Mouse (Mus musculus): Measurements from ENCODE around the gene Oaz1. TPM values are rescaled to one million over a fixed set of nuclear protein-coding genes. Genes with fewer than 3 reads are reported as not detected.

Oaz1 gene
- polyA plus RNA-seq, 1 experiment = 672 TPM

GRCm38 (mm10) chr10:80871581-80871980 is 45.1 kb downstream of the Oaz1 start, which contains the start of gene Tmprss9:
Gene Tmprss9, plus strand, starts transcription at chr10:80871848.
- H3K4me3 ChIP-seq (replicated peaks; ENCODE audit: control insufficient read depth, low read depth, low read length) = no peak within 1 kb of the TSS
- no peaks in the 10 kb centered on the region for H3K4me1 ChIP-seq (ENCODE audit: control insufficient read depth, insufficient read depth, low read length)
- WGBS = 33% methylated on average over 9 of the region's 9 CpGs
- no peak within 1 kb of the TSS for H3K27ac ChIP-seq (ENCODE audit: control insufficient read depth, insufficient read depth, low read depth, low read length, poor library complexity)
- TF ChIP-seq POLR2A (IDR thresholded peaks at IDR 0.05; ENCODE audit: borderline replicate concordance, control insufficient read depth, low read depth, low read length) = no peak
- TF ChIP-seq CTCF (IDR thresholded peaks at IDR 0.05; ENCODE audit: control insufficient read depth, insufficient read depth, low read length) = no peak

- WGBS = 89% methylated on average over 9 of the region's 9 CpGs
- TF ChIP-seq POLR2A (IDR thresholded peaks at IDR 0.05; ENCODE audit: borderline replicate concordance, control insufficient read depth, low read depth, low read length) (no peak), CTCF (IDR thresholded peaks at IDR 0.05; ENCODE audit: control insufficient read depth, insufficient read depth, low read length) (no peak)
- Histone ChIP-seq H3K27ac (ENCODE audit: control insufficient read depth, insufficient read depth, low read depth, low read length, poor library complexity) (no peak overlapping the region), H3K4me1 (ENCODE audit: control insufficient read depth, insufficient read depth, low read length) (no peaks in the 10 kb centered on the region; the same call in 1 of the 2 replicates), H3K4me3 (replicated peaks; ENCODE audit: control insufficient read depth, low read depth, low read length) (no peak overlapping the region)
These were observed 47.6 kb downstream of the Oaz1 start for GRCm38 (mm10) chr10:80874035-80874434.

- Histone ChIP-seq H3K4me3 (replicated peaks; ENCODE audit: control insufficient read depth, low read depth, low read length) (no peak overlapping the region), H3K4me1 (ENCODE audit: control insufficient read depth, insufficient read depth, low read length) (peaks cover 2% of the 10 kb centered on the region; the same call in 1 of the 2 replicates), H3K27ac (ENCODE audit: control insufficient read depth, insufficient read depth, low read depth, low read length, poor library complexity) (no peak overlapping the region)
- WGBS = 26% methylated on average over 5 of the region's 5 CpGs
- TF ChIP-seq POLR2A (IDR thresholded peaks at IDR 0.05; ENCODE audit: borderline replicate concordance, control insufficient read depth, low read depth, low read length) (no peak), CTCF (IDR thresholded peaks at IDR 0.05; ENCODE audit: control insufficient read depth, insufficient read depth, low read length) (peak; percentile 77)
These were observed 49.6 kb downstream of the Oaz1 start for GRCm38 (mm10) chr10:80876028-80876427.

DNA sequence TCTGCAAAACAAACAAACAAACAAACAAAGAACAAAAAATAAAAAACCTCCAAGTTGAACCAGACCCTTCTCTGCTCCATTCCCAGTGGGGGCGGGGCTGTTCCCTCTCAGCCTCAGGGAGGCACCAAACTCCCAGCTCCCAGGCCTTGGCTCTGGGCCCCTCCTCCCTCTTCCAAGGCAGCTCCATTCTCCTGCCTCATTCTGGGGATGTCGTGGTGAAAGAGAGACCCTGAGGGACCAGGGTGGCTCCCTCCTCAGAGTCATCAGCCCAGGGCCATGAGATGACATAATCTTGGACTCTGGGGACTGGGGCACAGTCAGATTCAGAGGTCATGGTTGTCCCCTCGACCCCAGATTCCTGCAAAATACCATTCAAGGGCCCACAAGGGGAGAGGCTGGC is 50.1 kb downstream of the Oaz1 start:
- H3K4me1 ChIP-seq (ENCODE audit: control insufficient read depth, insufficient read depth, low read length) = peaks cover 2% of the 10 kb centered on the region; the same call in 1 of the 2 replicates
- H3K27ac ChIP-seq (ENCODE audit: control insufficient read depth, insufficient read depth, low read depth, low read length, poor library complexity) = no peak overlapping the region
- H3K4me3 ChIP-seq (replicated peaks; ENCODE audit: control insufficient read depth, low read depth, low read length) = no peak overlapping the region
- WGBS = 63% methylated on average over 3 of the region's 3 CpGs
- TF ChIP-seq CTCF (IDR thresholded peaks at IDR 0.05; ENCODE audit: control insufficient read depth, insufficient read depth, low read length) (no peak), POLR2A (IDR thresholded peaks at IDR 0.05; ENCODE audit: borderline replicate concordance, control insufficient read depth, low read depth, low read length) (no peak)

Other genes starting within 250 kb of the Oaz1 start
- gene Klf16, start 249.3 kb upstream of the Oaz1 start, polyA plus RNA-seq (2011; ENCODE audit: insufficient read depth, insufficient read length, low replicate concordance, missing spikeins) = 13.4 and 18.6 TPM in 2 replicates
- gene Abhd17a, start 236.3 kb upstream of the Oaz1 start, polyA plus RNA-seq (2011; ENCODE audit: insufficient read depth, insufficient read length, low replicate concordance, missing spikeins) = 44.4 and 53.1 TPM in 2 replicates
- gene Scamp4, start 223.8 kb upstream of the Oaz1 start, polyA plus RNA-seq (2011; ENCODE audit: insufficient read depth, insufficient read length, low replicate concordance, missing spikeins) = 12.9 and 17.2 TPM in 2 replicates
- gene Adat3, start 223.8 kb upstream of the Oaz1 start, polyA plus RNA-seq (2011; ENCODE audit: insufficient read depth, insufficient read length, low replicate concordance, missing spikeins) = 2.2 and 3.2 TPM in 2 replicates
- 2.0 and 2.4 TPM in 2 replicates for gene Gm49322, start 220.6 kb upstream of the Oaz1 start, polyA plus RNA-seq (2011; ENCODE audit: insufficient read depth, insufficient read length, low replicate concordance, missing spikeins)
- 49.9 and 75.2 TPM in 2 replicates for gene Csnk1g2, start 203.8 kb upstream of the Oaz1 start, polyA plus RNA-seq (2011; ENCODE audit: insufficient read depth, insufficient read length, low replicate concordance, missing spikeins)
- gene Btbd2, start 169.6 kb upstream of the Oaz1 start, polyA plus RNA-seq (2011; ENCODE audit: insufficient read depth, insufficient read length, low replicate concordance, missing spikeins) = 7.0 and 22.1 TPM in 2 replicates
- gene Mknk2, start 148.5 kb upstream of the Oaz1 start, polyA plus RNA-seq (2011; ENCODE audit: insufficient read depth, insufficient read length, low replicate concordance, missing spikeins) = 70.5 and 89.6 TPM in 2 replicates
- 16.3 and 45.8 TPM in 2 replicates for gene Mob3a, start 124.7 kb upstream of the Oaz1 start, polyA plus RNA-seq (2011; ENCODE audit: insufficient read depth, insufficient read length, low replicate concordance, missing spikeins)
- 22.9 and 33.3 TPM in 2 replicates for gene Izumo4, start 124.5 kb upstream of the Oaz1 start, polyA plus RNA-seq (2011; ENCODE audit: insufficient read depth, insufficient read length, low replicate concordance, missing spikeins)
- gene Ap3d1, start 84.4 kb upstream of the Oaz1 start, polyA plus RNA-seq (2011; ENCODE audit: insufficient read depth, insufficient read length, low replicate concordance, missing spikeins) = 35.9 and 68.0 TPM in 2 replicates
- 30.8 and 55.1 TPM in 2 replicates for gene Dot1l, start 71.5 kb upstream of the Oaz1 start, polyA plus RNA-seq (2011; ENCODE audit: insufficient read depth, insufficient read length, low replicate concordance, missing spikeins)
- 26.5 and 34.5 TPM in 2 replicates for gene Sf3a2, start 28.5 kb upstream of the Oaz1 start, polyA plus RNA-seq (2011; ENCODE audit: insufficient read depth, insufficient read length, low replicate concordance, missing spikeins)
- gene Plekhj1, start 28.0 kb upstream of the Oaz1 start, polyA plus RNA-seq (2011; ENCODE audit: insufficient read depth, insufficient read length, low replicate concordance, missing spikeins) = 123 and 186 TPM in 2 replicates
- gene Amh, start 21.4 kb upstream of the Oaz1 start, polyA plus RNA-seq (2011; ENCODE audit: insufficient read depth, insufficient read length, low replicate concordance, missing spikeins) = 3.0 TPM in 1 of 2 replicates, not detected in the other
- gene Jsrp1, start 13.2 kb upstream of the Oaz1 start, polyA plus RNA-seq (2011; ENCODE audit: insufficient read depth, insufficient read length, low replicate concordance, missing spikeins) = 1.4 TPM in 1 of 2 replicates, not detected in the other
- gene Lingo3, start 17.4 kb downstream of the Oaz1 start, polyA plus RNA-seq (2011; ENCODE audit: insufficient read depth, insufficient read length, low replicate concordance, missing spikeins) = not detected in 2 replicates
- gene Lsm7, start 28.6 kb downstream of the Oaz1 start, polyA plus RNA-seq (2011; ENCODE audit: insufficient read depth, insufficient read length, low replicate concordance, missing spikeins) = 114 and 136 TPM in 2 replicates
- 68.6 and 109 TPM in 2 replicates for gene Sppl2b, start 28.6 kb downstream of the Oaz1 start, polyA plus RNA-seq (2011; ENCODE audit: insufficient read depth, insufficient read length, low replicate concordance, missing spikeins)
- gene Tmprss9, start 45.2 kb downstream of the Oaz1 start, polyA plus RNA-seq (2011; ENCODE audit: insufficient read depth, insufficient read length, low replicate concordance, missing spikeins) = not detected in 2 replicates
- 78.1 and 118 TPM in 2 replicates for gene Timm13, start 74.3 kb downstream of the Oaz1 start, polyA plus RNA-seq (2011; ENCODE audit: insufficient read depth, insufficient read length, low replicate concordance, missing spikeins)
- 10.7 and 29.8 TPM in 2 replicates for gene Lmnb2, start 91.6 kb downstream of the Oaz1 start, polyA plus RNA-seq (2011; ENCODE audit: insufficient read depth, insufficient read length, low replicate concordance, missing spikeins)
- gene Gadd45b, start 103.4 kb downstream of the Oaz1 start, polyA plus RNA-seq (2011; ENCODE audit: insufficient read depth, insufficient read length, low replicate concordance, missing spikeins) = 6.3 and 17.9 TPM in 2 replicates
- gene Gng7, start 188.3 kb downstream of the Oaz1 start, polyA plus RNA-seq (2011; ENCODE audit: insufficient read depth, insufficient read length, low replicate concordance, missing spikeins) = not detected in 2 replicates
- gene Diras1, start 199.0 kb downstream of the Oaz1 start, polyA plus RNA-seq (2011; ENCODE audit: insufficient read depth, insufficient read length, low replicate concordance, missing spikeins) = not detected in 2 replicates
- gene Slc39a3, start 210.8 kb downstream of the Oaz1 start, polyA plus RNA-seq (2011; ENCODE audit: insufficient read depth, insufficient read length, low replicate concordance, missing spikeins) = 3.7 and 3.9 TPM in 2 replicates
- 26.2 and 52.3 TPM in 2 replicates for gene Sgta, start 233.5 kb downstream of the Oaz1 start, polyA plus RNA-seq (2011; ENCODE audit: insufficient read depth, insufficient read length, low replicate concordance, missing spikeins)
- 10.3 and 16.7 TPM in 2 replicates for gene Thop1, start 243.4 kb downstream of the Oaz1 start, polyA plus RNA-seq (2011; ENCODE audit: insufficient read depth, insufficient read length, low replicate concordance, missing spikeins)